Mouse (Mus musculus) large intestine, adult 2 months (tissue): ENCODE data around the gene Rbmx2. TPM values are rescaled to one million over a fixed set of nuclear protein-coding genes. Genes with fewer than 3 reads are reported as not detected.
A peak's percentile ranks its signal among the peaks of the same experiment; 100 is the strongest.

Source experiments
- DNase-seq: peaks from one replicate; pipeline ENCODE4 v3.0.0-alpha.2; 2012; ENCODE audit warnings: low read depth, low spot score
- WGBS: fragments of 180-500 bp; shearing (Covaris S2); methylation state at CpG from one replicate; pipeline ENCODE4 v1.1.7; 2018; 5-methylcytosine and 5-hydroxymethylcytosine counted together
- polyA plus RNA-seq: library from polyadenylated mRNA; depleted of rRNA; stranded (reverse); fragments of >200 nt; gene quantifications from 2 replicates; pipeline ENCODE4 v1.2.3, GENCODE M21; 2012; rRNA removed

Rbmx2 gene
- polyA plus RNA-seq: 1.6 TPM in 2 replicates

GRCm38 (mm10) chrX:48694864-48695371 lies at the start of gene Rbmx2:
Gene Rbmx2 (plus strand): TSS chrX:48695004.
- peak; percentile 43 for DNase-seq
- 14% methylated on average over 40 of the region's 42 CpGs for WGBS

GRCm38 (mm10) chrX:48666807-48667206 lies 28.0 kb upstream of the Rbmx2 start:
- 44% methylated on average over 6 of the region's 6 CpGs for WGBS
- DNase-seq: no peak

- 68% methylated on average over 3 of the region's 3 CpGs for WGBS
- DNase-seq: no peak
These were observed 25.2 kb upstream of the Rbmx2 start for GRCm38 (mm10) chrX:48669588-48669987.

GRCm38 (mm10) chrX:48671714-48672113 lies 23.1 kb upstream of the Rbmx2 start:
- DNase-seq: no peak
- 50% methylated on average over 3 of the region's 3 CpGs for WGBS

- DNase-seq: no peak
- WGBS: 36% methylated on average over 4 of the region's 4 CpGs
These were observed 20.6 kb upstream of the Rbmx2 start, which contains the start of gene Gpr119 for GRCm38 (mm10) chrX:48674171-48674570. Gene Gpr119 (minus strand): TSS chrX:48674478.

GRCm38 (mm10) chrX:48683451-48683850 lies 11.4 kb upstream of the Rbmx2 start:
- DNase-seq: no peak
- WGBS: 18% methylated on average over 3 of the region's 3 CpGs

- DNase-seq: no peak
- whole genome bisulfite sequencing: 76% methylated on average over 5 of the region's 5 CpGs
These were observed 10.9 kb upstream of the Rbmx2 start for GRCm38 (mm10) chrX:48683857-48684256.

GRCm38 (mm10) chrX:48694460-48694859 lies 344 bp upstream of the Rbmx2 start:
- WGBS: 18% methylated on average over 6 of the region's 6 CpGs
- no peak for DNase-seq

GRCm38 (mm10) chrX:48709701-48710100 lies 14.9 kb downstream of the Rbmx2 start:
- WGBS: 92% methylated on average over 10 of the region's 10 CpGs
- no peak for DNase-seq

GRCm38 (mm10) chrX:48712846-48713245 lies 18.0 kb downstream of the Rbmx2 start:
- DNase-seq: no peak
- 85% methylated on average over 8 of the region's 8 CpGs for WGBS

- DNase-seq: no peak
- 73% methylated on average over 2 of the region's 2 CpGs for WGBS
These were observed 60.0 kb downstream of the Rbmx2 start for GRCm38 (mm10) chrX:48754710-48755283.

Other genes with a start within 250 kb of the Rbmx2 start
- gene Elf4, start 231.9 kb upstream of the Rbmx2 start, polyA plus RNA-seq: 23.1 and 34.6 TPM in 2 replicates
- gene Aifm1, start 181.4 kb upstream of the Rbmx2 start, polyA plus RNA-seq: 26.1 and 27.1 TPM in 2 replicates
- gene Rab33a, start 175.7 kb upstream of the Rbmx2 start, polyA plus RNA-seq: 0.31 and 0.73 TPM in 2 replicates
- gene Zfp280c, start 100.5 kb upstream of the Rbmx2 start, polyA plus RNA-seq: 1.7 and 2.0 TPM in 2 replicates
- 2.8 and 3.0 TPM in 2 replicates for gene Slc25a14, start 71.6 kb upstream of the Rbmx2 start, polyA plus RNA-seq
- gene Gpr119, start 20.5 kb upstream of the Rbmx2 start, polyA plus RNA-seq: 0.43 and 0.61 TPM in 2 replicates
- not detected in 2 replicates for gene Gm595, start 182.7 kb downstream of the Rbmx2 start, polyA plus RNA-seq